Mouse (Mus musculus): ENCODE measurements at regions not wholly inside any gene's neighbourhood (a gene's known extent, or its start where the extent isn't known, plus 50 kb on each side); places are given as distances from the start of the nearest gene placed in this dataset.

DNA sequence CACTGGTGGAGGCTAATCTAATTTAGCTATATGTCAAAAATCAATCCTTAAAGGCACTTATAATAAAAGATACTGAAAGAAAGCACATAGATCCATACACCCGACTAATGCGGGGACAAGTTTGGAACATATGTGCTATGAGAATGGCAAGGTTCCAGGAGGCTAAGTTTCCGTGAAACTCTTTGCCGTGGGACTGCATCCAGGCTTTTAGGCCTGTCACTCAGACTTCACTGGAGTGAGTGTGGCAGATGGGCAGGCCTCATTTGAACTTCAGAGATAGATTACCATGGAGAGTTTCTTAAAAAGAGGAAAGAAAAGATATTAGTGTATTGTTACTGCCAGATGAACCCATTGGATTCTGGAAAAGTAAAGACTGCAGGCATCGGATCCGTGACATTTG, 1895.9 kb upstream of the Lrrc6 start:
- no peak overlapping the region for H3K27ac ChIP-seq (replicated peaks; ENCODE audit: low read depth, low read length)
- no peak overlapping the region for H3K4me2 ChIP-seq (replicated peaks; ENCODE audit: low read depth, low read length, severe bottlenecking)
- 95% methylated on average over 6 of the region's 6 CpGs for WGBS
- no peaks in the 10 kb centered on the region for H3K9me3 ChIP-seq (ENCODE audit: control insufficient read depth, low read length)
- H3K4me3 ChIP-seq (replicated peaks; ENCODE audit: low read length): no peak overlapping the region
- DNase-seq (ENCODE audit: low spot score) (no peak), ATAC-seq (ENCODE audit: low FRiP score, low read depth) (no peak)
- TF ChIP-seq POLR2A (IDR thresholded peaks at IDR 0.05; ENCODE audit: borderline replicate concordance, extremely low read depth, insufficient read depth, insufficient read length): no peak
- no peaks in the 10 kb centered on the region for H3K27me3 ChIP-seq (ENCODE audit: control insufficient read depth, insufficient read depth, low read length)
- H3K4me1 ChIP-seq (ENCODE audit: control insufficient read depth, insufficient read depth, low read length): no peaks in the 10 kb centered on the region
- no peak overlapping the region for H3K9ac ChIP-seq (ENCODE audit: low read depth, low read length, severe bottlenecking)
- H3K36me3 ChIP-seq (ENCODE audit: control insufficient read depth, insufficient read depth, low read length): no peaks in the 10 kb centered on the region

DNA sequence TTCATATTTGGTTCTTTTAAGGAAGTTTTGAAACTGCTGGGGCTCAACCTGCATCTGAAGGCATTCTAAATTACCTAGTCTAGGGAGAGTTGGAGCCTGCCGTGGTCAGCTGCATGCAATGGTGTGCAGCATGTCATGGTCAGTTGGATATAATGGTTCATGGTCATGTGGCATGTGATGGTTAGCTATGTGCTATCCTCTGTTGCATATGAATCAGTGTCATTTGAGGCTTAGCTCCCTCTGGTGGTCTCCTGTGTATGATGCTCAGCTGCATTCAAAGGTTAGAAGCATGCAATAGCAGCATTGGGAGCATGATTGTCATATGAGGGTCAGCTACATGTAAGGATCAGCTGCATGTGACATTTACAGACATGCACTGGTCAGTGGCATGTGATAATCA, 1894.0 kb upstream of the Lrrc6 start:
- Histone ChIP-seq H3K36me3 (ENCODE audit: control insufficient read depth, insufficient read depth, low read length) (no peaks in the 10 kb centered on the region), H3K4me1 (ENCODE audit: control insufficient read depth, insufficient read depth, low read length) (no peaks in the 10 kb centered on the region), H3K27me3 (ENCODE audit: control insufficient read depth, insufficient read depth, low read length) (no peaks in the 10 kb centered on the region), H3K4me2 (replicated peaks; ENCODE audit: low read depth, low read length, severe bottlenecking) (no peak overlapping the region), H3K9ac (ENCODE audit: low read depth, low read length, severe bottlenecking) (no peak overlapping the region), H3K27ac (replicated peaks; ENCODE audit: low read depth, low read length) (no peak overlapping the region), H3K4me3 (replicated peaks; ENCODE audit: low read length) (no peak overlapping the region), H3K9me3 (ENCODE audit: control insufficient read depth, low read length) (no peaks in the 10 kb centered on the region)
- ATAC-seq (ENCODE audit: low FRiP score, low read depth) (no peak), DNase-seq (ENCODE audit: low spot score) (no peak)
- no peak for TF ChIP-seq POLR2A (IDR thresholded peaks at IDR 0.05; ENCODE audit: borderline replicate concordance, extremely low read depth, insufficient read depth, insufficient read length)
- 88% methylated on average over 1 of the region's 1 CpGs for WGBS

DNA sequence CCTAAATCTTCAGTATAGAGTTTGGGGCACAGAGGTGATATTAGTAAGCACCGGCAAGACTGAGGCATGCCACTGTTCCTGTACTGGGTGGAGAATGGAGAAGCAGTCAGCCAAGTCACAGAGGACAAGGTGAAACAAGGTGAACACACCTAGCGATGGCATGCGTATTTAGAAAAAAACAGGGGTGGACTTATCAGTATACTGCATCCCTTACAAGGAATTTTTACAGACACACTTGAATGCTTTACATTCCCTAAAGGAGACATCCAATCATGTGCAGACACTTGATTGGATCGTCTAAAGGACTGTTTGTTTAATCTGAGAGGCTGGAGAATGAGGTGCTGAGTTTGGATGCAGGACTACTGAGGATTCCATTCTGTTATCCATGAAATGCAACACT, 1893.4 kb upstream of the Lrrc6 start:
- 76% methylated on average over 4 of the region's 4 CpGs for WGBS
- H3K4me2 ChIP-seq (replicated peaks; ENCODE audit: low read depth, low read length, severe bottlenecking): no peak overlapping the region
- ATAC-seq (ENCODE audit: low FRiP score, low read depth) (no peak), DNase-seq (ENCODE audit: low spot score) (no peak)
- no peak overlapping the region for H3K27ac ChIP-seq (replicated peaks; ENCODE audit: low read depth, low read length)
- H3K4me3 ChIP-seq (replicated peaks; ENCODE audit: low read length): no peak overlapping the region
- no peak for TF ChIP-seq POLR2A (IDR thresholded peaks at IDR 0.05; ENCODE audit: borderline replicate concordance, extremely low read depth, insufficient read depth, insufficient read length)
- H3K27me3 ChIP-seq (ENCODE audit: control insufficient read depth, insufficient read depth, low read length): no peaks in the 10 kb centered on the region
- no peak overlapping the region for H3K9ac ChIP-seq (ENCODE audit: low read depth, low read length, severe bottlenecking)
- H3K4me1 ChIP-seq (ENCODE audit: control insufficient read depth, insufficient read depth, low read length): no peaks in the 10 kb centered on the region
- no peaks in the 10 kb centered on the region for H3K36me3 ChIP-seq (ENCODE audit: control insufficient read depth, insufficient read depth, low read length)
- H3K9me3 ChIP-seq (ENCODE audit: control insufficient read depth, low read length): no peaks in the 10 kb centered on the region

DNA sequence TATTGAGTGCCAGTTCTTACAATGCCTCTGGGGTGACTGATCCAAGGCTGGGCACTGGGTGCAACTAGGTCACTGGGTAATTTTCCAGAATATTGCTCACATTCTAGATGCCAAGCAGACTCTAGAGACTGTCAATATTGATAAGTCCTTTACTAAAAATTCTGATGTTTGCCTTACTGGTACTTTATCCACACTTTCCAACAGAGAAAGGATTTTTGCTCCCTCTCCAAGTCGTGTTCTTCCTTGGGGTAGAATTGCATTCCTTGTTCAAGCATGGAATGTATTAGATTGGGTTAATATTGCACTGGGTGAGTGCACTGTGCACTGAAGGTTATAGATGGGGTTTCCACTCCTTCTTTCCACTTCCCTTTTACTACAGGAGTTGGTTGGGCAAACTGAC, 1891.0 kb upstream of the Lrrc6 start:
- ATAC-seq (ENCODE audit: low FRiP score, low read depth) (no peak), DNase-seq (ENCODE audit: low spot score) (no peak)
- Histone ChIP-seq H3K4me1 (ENCODE audit: control insufficient read depth, insufficient read depth, low read length) (no peaks in the 10 kb centered on the region), H3K36me3 (ENCODE audit: control insufficient read depth, insufficient read depth, low read length) (no peaks in the 10 kb centered on the region), H3K4me3 (replicated peaks; ENCODE audit: low read length) (no peak overlapping the region), H3K9me3 (ENCODE audit: control insufficient read depth, low read length) (no peaks in the 10 kb centered on the region), H3K27me3 (ENCODE audit: control insufficient read depth, insufficient read depth, low read length) (no peaks in the 10 kb centered on the region), H3K4me2 (replicated peaks; ENCODE audit: low read depth, low read length, severe bottlenecking) (no peak overlapping the region), H3K27ac (replicated peaks; ENCODE audit: low read depth, low read length) (no peak overlapping the region), H3K9ac (ENCODE audit: low read depth, low read length, severe bottlenecking) (no peak overlapping the region)
- WGBS: 45% methylated on average over 1 of the region's 1 CpGs
- TF ChIP-seq POLR2A (IDR thresholded peaks at IDR 0.05; ENCODE audit: borderline replicate concordance, extremely low read depth, insufficient read depth, insufficient read length): no peak

DNA sequence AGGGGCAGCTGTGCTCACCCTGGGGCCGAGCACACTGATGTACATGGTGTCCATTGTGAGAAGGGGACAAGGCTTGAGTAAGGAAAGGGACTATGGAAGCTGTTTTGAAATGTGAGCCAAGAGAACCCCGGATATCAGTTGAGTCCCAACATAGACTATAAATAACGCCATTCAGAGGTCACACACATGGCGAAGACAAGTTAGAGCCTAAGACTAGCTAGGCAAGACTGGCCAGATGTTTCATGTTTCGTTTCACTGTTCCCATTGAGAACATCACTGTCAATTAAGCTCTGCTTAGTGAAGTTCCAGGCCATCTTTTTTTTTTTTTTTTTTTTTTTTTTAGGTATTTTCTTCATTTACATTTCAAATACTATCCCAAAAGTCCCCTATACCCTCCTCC, 1889.1 kb upstream of the Lrrc6 start:
- Histone ChIP-seq H3K27me3 (ENCODE audit: control insufficient read depth, insufficient read depth, low read length) (no peaks in the 10 kb centered on the region), H3K4me3 (replicated peaks; ENCODE audit: low read length) (no peak overlapping the region), H3K27ac (replicated peaks; ENCODE audit: low read depth, low read length) (no peak overlapping the region), H3K9ac (ENCODE audit: low read depth, low read length, severe bottlenecking) (no peak overlapping the region), H3K36me3 (ENCODE audit: control insufficient read depth, insufficient read depth, low read length) (no peaks in the 10 kb centered on the region), H3K4me1 (ENCODE audit: control insufficient read depth, insufficient read depth, low read length) (no peaks in the 10 kb centered on the region), H3K4me2 (replicated peaks; ENCODE audit: low read depth, low read length, severe bottlenecking) (no peak overlapping the region), H3K9me3 (ENCODE audit: control insufficient read depth, low read length) (no peaks in the 10 kb centered on the region)
- 80% methylated on average over 5 of the region's 5 CpGs for WGBS
- no peak for TF ChIP-seq POLR2A (IDR thresholded peaks at IDR 0.05; ENCODE audit: borderline replicate concordance, extremely low read depth, insufficient read depth, insufficient read length)
- no peak for ATAC-seq (ENCODE audit: low FRiP score, low read depth)
- no peak for DNase-seq (ENCODE audit: low spot score)

All from limb, embryonic 14.5 days (tissue).